Mouse (Mus musculus) liver, embryonic 13.5 days (tissue): ENCODE data around the gene Rufy2. TPM values are rescaled to one million over a fixed set of nuclear protein-coding genes. Genes with fewer than 3 reads are reported as not detected.

Experiments
- ATAC-seq: fragments of 200-750 bp; cut with Nextera tagmentation; 2 replicates; pipeline ENCODE4 v1.8.0; 2017; ENCODE audit warnings: low read depth, mild to moderate bottlenecking, moderate number of reproducible peaks, moderate library complexity
- DNase-seq: peaks from one replicate; pipeline ENCODE4 v3.0.0; 2022
- H3K27ac ChIP-seq: fragments of 300-500 bp; sonication (generic); 2 replicates; pipeline ENCODE4 v1.5.1; 2015; ENCODE audit warnings: moderate library complexity, mild to moderate bottlenecking, inconsistent platforms
- H3K27me3 ChIP-seq: fragments of 300-500 bp; sonication (generic); 2 replicates; pipeline ENCODE4 v1.6.1; 2015; ENCODE audit warnings: mild to moderate bottlenecking, inconsistent platforms
- H3K36me3 ChIP-seq: fragments of 300-500 bp; sonication (generic); 2 replicates; pipeline ENCODE4 v1.6.1; 2015; ENCODE audit warnings: mild to moderate bottlenecking, inconsistent platforms
- H3K4me1 ChIP-seq: fragments of 300-500 bp; sonication (generic); replicated peaks from 2 replicates; pipeline ENCODE4 v1.6.1; 2015; ENCODE audit warnings: inconsistent platforms
- H3K4me2 ChIP-seq: fragments of 300-500 bp; sonication (generic); 2 replicates; pipeline ENCODE4 v1.6.1; 2015; ENCODE audit warnings: inconsistent platforms, mild to moderate bottlenecking, moderate library complexity
- H3K4me3 ChIP-seq: fragments of 300-500 bp; sonication (generic); replicated peaks from 2 replicates; pipeline ENCODE4 v1.5.1; 2015; ENCODE audit warnings: mild to moderate bottlenecking, inconsistent platforms
- H3K9ac ChIP-seq: fragments of 300-500 bp; sonication (generic); 2 replicates; pipeline ENCODE4 v1.6.1; 2015; ENCODE audit warnings: mild to moderate bottlenecking, inconsistent platforms
- H3K9me3 ChIP-seq: fragments of 300-500 bp; sonication (generic); replicated peaks from 2 replicates; pipeline ENCODE4 v1.6.1; 2016; ENCODE audit warnings: inconsistent platforms
- WGBS: fragments of 180-500 bp; shearing (Covaris S2); methylation state at CpG from one replicate; pipeline ENCODE4 v1.1.7; 2015; ENCODE audit not compliant: insufficient replicate concordance; 5-methylcytosine and 5-hydroxymethylcytosine counted together
- polyA plus RNA-seq: library from polyadenylated mRNA; unstranded; fragments of >200 nt; fragmentation: Nextera tagmentation; extraction: Ambion mirVana; gene quantifications from 2 replicates; pipeline ENCODE4 v1.2.1, GENCODE M21; 2015

Rufy2 gene
- polyA plus RNA-seq, 1 experiment from 2014 or later, result 3.0 TPM

- Histone ChIP-seq H3K36me3 (peaks cover 40% of the 10 kb centered on the region), H3K4me1 (peaks cover 35% of the 10 kb centered on the region), H3K4me3 (no peak overlapping the region), H3K27me3 (no peaks in the 10 kb centered on the region), H3K27ac (no peak overlapping the region), H3K9ac (no peak overlapping the region), H3K4me2 (no peak overlapping the region), H3K9me3 (no peaks in the 10 kb centered on the region)
- ATAC-seq, result no peak
- WGBS, result 94% methylated on average over 6 of the region's 6 CpGs
- no peak for DNase-seq
Observed at GRCm38 (mm10) chr10:63019304-63019703, 39.3 kb downstream of the Rufy2 start.

GRCm38 (mm10) chr10:63021702-63022101 is 41.7 kb downstream of the Rufy2 start:
- WGBS, result 20% methylated on average over 4 of the region's 4 CpGs
- Histone ChIP-seq H3K4me2 (peak overlapping the region; percentile 78), H3K27me3 (no peaks in the 10 kb centered on the region), H3K4me1 (peaks cover 48% of the 10 kb centered on the region), H3K27ac (no peak overlapping the region), H3K4me3 (peak overlapping the region; percentile 95), H3K36me3 (peaks cover 19% of the 10 kb centered on the region), H3K9ac (peak overlapping the region; percentile 97), H3K9me3 (no peaks in the 10 kb centered on the region)
- no peak for ATAC-seq
- DNase-seq, result peak; percentile 11

- DNase-seq, result no peak
- under 1% methylated on average over 27 of the region's 27 CpGs for WGBS
Observed at GRCm38 (mm10) chr10:63022541-63023120, 42.6 kb downstream of the Rufy2 start.

DNA sequence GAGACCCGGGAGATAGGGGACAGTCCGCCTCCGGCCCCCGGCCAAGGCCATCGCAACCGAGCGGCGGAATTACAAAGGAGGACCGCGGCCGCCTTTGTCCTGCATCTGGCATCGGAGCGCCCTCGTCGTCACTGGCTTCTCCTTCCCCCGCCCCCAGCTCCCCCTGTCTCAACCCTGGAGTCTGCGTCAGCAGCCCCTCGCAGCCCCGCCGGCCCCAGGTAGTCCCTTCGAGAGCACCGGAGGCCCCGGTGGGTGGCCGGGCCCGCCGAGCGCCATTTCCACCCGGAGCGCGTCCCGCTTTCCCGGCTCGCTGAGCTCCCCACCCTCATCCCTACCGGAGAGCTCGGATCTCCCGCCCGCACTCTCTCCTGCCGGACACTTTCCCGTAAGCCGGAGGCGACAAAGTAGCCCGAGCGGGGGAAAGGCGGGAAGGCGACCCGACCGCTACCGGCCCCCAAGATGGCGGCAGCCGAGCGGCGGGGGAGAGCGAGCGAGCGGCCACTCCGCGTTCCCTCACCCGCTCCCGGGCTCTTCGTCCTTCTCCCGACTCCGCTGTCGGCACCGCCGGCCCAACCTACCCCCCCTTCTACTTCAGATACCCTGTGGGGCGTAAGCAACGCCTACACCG is 43.2 kb downstream of the Rufy2 start:
- peak overlapping the region; percentile 78 for H3K4me2 ChIP-seq
- DNase-seq (peak; percentile 43), ATAC-seq (peak; percentile 15; the same call in 1 of the 2 replicates)
- WGBS, result under 1% methylated on average over 68 of the region's 68 CpGs
- H3K9ac ChIP-seq, result peak overlapping the region; percentile 97
- H3K27ac ChIP-seq, result peak overlapping the region; percentile 97
- H3K4me3 ChIP-seq, result peak overlapping the region; percentile 95
- H3K9me3 ChIP-seq, result no peaks in the 10 kb centered on the region
- peaks cover 48% of the 10 kb centered on the region for H3K4me1 ChIP-seq
- H3K27me3 ChIP-seq, result no peaks in the 10 kb centered on the region
- H3K36me3 ChIP-seq, result peaks cover 6% of the 10 kb centered on the region; the same call in 1 of the 2 replicates

More at GRCm38 (mm10) chr10:63022541-63023120, 42.6 kb downstream of the Rufy2 start:
- ATAC-seq, result no peak
- H3K4me3 ChIP-seq, result peak overlapping the region; percentile 95
- H3K4me2 ChIP-seq, result peak overlapping the region; percentile 78
- peak overlapping the region; percentile 97 for H3K9ac ChIP-seq
- no peaks in the 10 kb centered on the region for H3K27me3 ChIP-seq
- H3K36me3 ChIP-seq, result peaks cover 10% of the 10 kb centered on the region
- H3K4me1 ChIP-seq, result peaks cover 48% of the 10 kb centered on the region
- H3K27ac ChIP-seq, result peak overlapping the region; percentile 97
- H3K9me3 ChIP-seq, result no peaks in the 10 kb centered on the region

DNA sequence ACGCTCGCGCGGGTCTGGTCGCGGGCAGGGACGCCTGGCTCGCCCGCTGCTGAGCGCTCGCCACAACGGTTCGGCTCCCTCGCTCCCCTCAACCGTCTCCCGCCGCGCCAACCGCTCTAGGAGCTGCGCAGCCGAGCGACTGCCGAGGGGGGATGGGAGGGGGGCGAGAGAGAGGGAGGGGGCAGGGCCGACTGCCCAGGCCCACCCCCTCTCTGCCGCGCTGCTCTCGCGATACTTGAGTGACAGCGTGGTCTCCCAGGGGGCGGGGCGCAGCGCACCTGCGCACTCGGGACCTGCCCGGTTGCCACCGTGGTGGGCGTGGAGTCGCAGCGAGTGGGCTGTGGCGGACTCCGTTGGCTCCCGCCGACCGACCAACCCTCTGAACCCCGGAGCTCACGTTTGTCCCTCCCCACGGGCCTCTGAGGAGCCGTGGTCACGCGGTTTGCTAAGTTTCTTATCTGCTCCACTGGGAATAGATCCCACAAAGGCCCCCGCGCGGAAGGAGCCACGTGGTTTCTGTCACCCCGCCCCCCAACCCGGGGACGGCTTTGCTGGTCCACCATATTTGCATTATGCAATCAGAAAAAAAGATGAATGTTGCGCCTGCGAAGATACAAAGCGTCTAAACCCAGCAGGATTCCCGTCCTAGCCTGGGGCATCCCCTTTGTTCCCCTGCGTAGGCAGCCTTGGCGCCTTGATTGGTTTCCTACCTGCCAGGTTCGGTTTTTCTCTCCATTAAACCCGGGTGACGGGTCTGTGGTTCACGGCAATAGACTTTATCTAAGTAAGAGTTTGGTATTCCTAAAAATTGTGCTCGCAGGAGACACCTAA is 43.9 kb downstream of the Rufy2 start, which contains the start of the genes Hnrnph3 and Pbld2:
Hnrnph3 (minus strand) TSS at position 469 of the 831 bp plus-strand sequence.
Pbld2 (plus strand) TSS at position 567 of the 831 bp plus-strand sequence.
- 0% methylated on average over 65 of the region's 69 CpGs for WGBS
- peaks cover 3% of the 10 kb centered on the region; the same call in 1 of the 2 replicates for H3K36me3 ChIP-seq
- H3K27me3 ChIP-seq, result no peaks in the 10 kb centered on the region
- peak; percentile 92 for ATAC-seq
- H3K27ac ChIP-seq, result peak within 1 kb of the TSS; percentile 97
- H3K9me3 ChIP-seq, result no peaks in the 10 kb centered on the region
- peak; percentile 96 for DNase-seq
- peak within 1 kb of the TSS; percentile 97 for H3K9ac ChIP-seq
- H3K4me3 ChIP-seq, result peak within 1 kb of the TSS; percentile 95
- peaks cover 46% of the 10 kb centered on the region for H3K4me1 ChIP-seq
- H3K4me2 ChIP-seq, result peak within 1 kb of the TSS; percentile 78

DNA sequence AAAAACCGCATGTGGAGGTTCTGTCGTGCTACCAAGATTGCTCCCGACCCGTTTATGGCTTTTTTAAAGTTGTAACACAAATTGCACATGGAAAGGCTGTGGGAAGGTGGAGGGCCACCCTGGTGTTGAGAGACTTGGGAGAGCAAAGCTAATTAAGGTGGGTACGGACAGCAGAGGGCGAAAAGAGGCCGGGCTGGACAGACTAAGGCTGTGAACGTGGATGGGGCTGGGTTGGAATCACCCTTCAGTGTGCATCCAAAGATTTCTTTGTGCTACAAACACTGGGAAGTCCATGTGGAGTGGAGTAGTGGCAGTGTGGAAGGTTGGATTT is 44.5 kb downstream of the Rufy2 start:
- peak overlapping the region; percentile 97 for H3K9ac ChIP-seq
- H3K4me3 ChIP-seq, result peak overlapping the region; percentile 95
- H3K27ac ChIP-seq, result peak overlapping the region; percentile 97
- H3K4me2 ChIP-seq, result peak overlapping the region; percentile 78
- DNase-seq (peak; percentile 43), ATAC-seq (peak; percentile 25; the same call in 1 of the 2 replicates)
- H3K4me1 ChIP-seq, result peaks cover 42% of the 10 kb centered on the region
- H3K27me3 ChIP-seq, result no peaks in the 10 kb centered on the region
- no peaks in the 10 kb centered on the region for H3K9me3 ChIP-seq
- under 1% methylated on average over 8 of the region's 8 CpGs for WGBS
- peaks cover under 1% of the 10 kb centered on the region; the same call in 1 of the 2 replicates for H3K36me3 ChIP-seq

DNA sequence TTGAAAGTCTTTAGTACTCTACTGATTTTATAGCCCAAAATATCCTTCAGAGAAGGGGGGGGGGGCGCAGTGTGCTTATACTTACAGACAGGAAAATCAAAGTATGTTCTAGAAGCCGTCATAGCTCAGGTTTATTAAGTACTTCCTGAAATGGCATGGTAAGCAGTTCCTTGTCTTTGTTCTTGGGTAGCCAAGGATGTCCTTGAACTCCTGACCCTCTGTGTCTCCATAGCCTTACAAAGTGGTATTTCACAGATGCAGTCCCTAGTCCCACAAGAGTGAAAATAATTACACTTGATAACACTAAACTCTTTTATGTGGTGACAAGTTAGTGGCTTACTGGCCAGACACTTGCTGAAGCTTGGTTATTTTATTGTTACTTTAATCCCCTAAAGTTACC is 45.0 kb downstream of the Rufy2 start:
- Histone ChIP-seq H3K9ac (peak overlapping the region; percentile 97; the same call in 1 of the 2 replicates), H3K4me3 (peak overlapping the region; percentile 95), H3K9me3 (no peaks in the 10 kb centered on the region), H3K4me2 (peak overlapping the region; percentile 78), H3K27me3 (no peaks in the 10 kb centered on the region), H3K36me3 (no peaks in the 10 kb centered on the region), H3K27ac (0 out of 2 replicates have a peak overlapping the region, but pooled peaks have one; percentile 97), H3K4me1 (peaks cover 40% of the 10 kb centered on the region)
- 41% methylated on average over 2 of the region's 2 CpGs for WGBS
- no peak for DNase-seq
- no peak for ATAC-seq

GRCm38 (mm10) chr10:63025491-63026011 is 45.5 kb downstream of the Rufy2 start:
- no peak for ATAC-seq
- Histone ChIP-seq H3K4me3 (no peak overlapping the region), H3K4me2 (0 out of 2 replicates have a peak overlapping the region, but pooled peaks have one; percentile 78), H3K9me3 (no peaks in the 10 kb centered on the region), H3K9ac (no peak overlapping the region), H3K4me1 (peaks cover 35% of the 10 kb centered on the region), H3K27ac (0 out of 2 replicates have a peak overlapping the region, but pooled peaks have one; percentile 97), H3K27me3 (no peaks in the 10 kb centered on the region), H3K36me3 (no peaks in the 10 kb centered on the region)
- DNase-seq, result no peak
- 58% methylated on average over 6 of the region's 6 CpGs for WGBS

GRCm38 (mm10) chr10:63026156-63026794 is 46.3 kb downstream of the Rufy2 start:
- H3K4me3 ChIP-seq, result no peak overlapping the region
- ATAC-seq, result no peak
- no peaks in the 10 kb centered on the region for H3K36me3 ChIP-seq
- peaks cover 28% of the 10 kb centered on the region for H3K4me1 ChIP-seq
- no peak overlapping the region for H3K4me2 ChIP-seq
- H3K9me3 ChIP-seq, result no peaks in the 10 kb centered on the region
- no peak overlapping the region for H3K9ac ChIP-seq
- no peak overlapping the region for H3K27ac ChIP-seq
- DNase-seq, result no peak
- H3K27me3 ChIP-seq, result no peaks in the 10 kb centered on the region
- WGBS, result 73% methylated on average over 8 of the region's 8 CpGs

DNA sequence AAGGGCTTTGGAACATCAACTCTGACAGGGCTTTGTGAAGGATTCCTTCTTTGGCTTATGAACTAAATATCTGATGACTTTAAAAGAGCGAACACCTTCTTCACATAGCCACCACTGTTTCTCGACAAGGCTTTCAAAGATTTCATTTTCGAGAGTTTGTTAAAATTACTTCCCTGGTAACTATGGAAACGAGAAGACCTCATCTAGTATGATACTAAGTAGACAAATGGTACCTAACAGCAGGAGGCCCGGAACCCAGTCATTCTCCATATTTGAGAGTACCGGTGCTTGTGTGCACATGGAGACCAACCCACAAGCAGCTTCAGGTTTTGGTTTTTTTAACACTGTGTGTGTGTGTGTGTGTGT is 46.8 kb downstream of the Rufy2 start:
- H3K9me3 ChIP-seq, result no peaks in the 10 kb centered on the region
- H3K4me2 ChIP-seq, result no peak overlapping the region

More for the DNA sequence above, 46.8 kb downstream of the Rufy2 start:
- ATAC-seq (no peak), DNase-seq (no peak)
- no peak overlapping the region for H3K4me3 ChIP-seq
- peaks cover 23% of the 10 kb centered on the region for H3K4me1 ChIP-seq
- no peak overlapping the region for H3K27ac ChIP-seq
- H3K9ac ChIP-seq, result no peak overlapping the region
- H3K36me3 ChIP-seq, result no peaks in the 10 kb centered on the region
- WGBS, result 73% methylated on average over 6 of the region's 6 CpGs
- H3K27me3 ChIP-seq, result no peaks in the 10 kb centered on the region
